Mouse (Mus musculus) liver, embryonic 16.5 days (tissue): ENCODE results near the gene Ndufv1. TPM values are rescaled to one million over a fixed set of nuclear protein-coding genes. Genes with fewer than 3 reads are reported as not detected.
"Not testable (repeated sequence)": the region's sequence is repeated elsewhere in the genome, so short reads cannot be mapped to it uniquely, and the experiment has no call there.

Source experiments
- ATAC-seq: fragments of 200-750 bp; cut with Nextera tagmentation; 2 replicates; pipeline ENCODE4 v1.8.0; 2017; ENCODE audit warnings: low read depth, mild to moderate bottlenecking, moderate number of reproducible peaks, moderate library complexity
- H3K27ac ChIP-seq: fragments of 300-500 bp; sonication (generic); 2 replicates; pipeline ENCODE4 v1.5.1; 2014; ENCODE audit warnings: mild to moderate bottlenecking, low read length
- H3K27me3 ChIP-seq: fragments of 300-500 bp; sonication (generic); 2 replicates; pipeline ENCODE4 v1.6.1; 2014; ENCODE audit warnings: low read depth, low read length, mixed read lengths; ENCODE audit not compliant: control insufficient read depth, insufficient read depth
- H3K36me3 ChIP-seq: fragments of 300-500 bp; sonication (generic); 2 replicates; pipeline ENCODE4 v1.6.1; 2014; ENCODE audit warnings: mild to moderate bottlenecking; ENCODE audit not compliant: control insufficient read depth, insufficient read depth
- H3K4me1 ChIP-seq: fragments of 300-500 bp; sonication (generic); 2 replicates; pipeline ENCODE4 v1.6.1; 2014; ENCODE audit warnings: low read depth, low read length, mixed read lengths; ENCODE audit not compliant: control insufficient read depth
- H3K4me2 ChIP-seq: fragments of 300-500 bp; sonication (generic); 2 replicates; pipeline ENCODE4 v1.6.1; 2014; ENCODE audit warnings: low read depth, low read length, mixed read lengths
- H3K4me3 ChIP-seq: fragments of 300-500 bp; sonication (generic); 2 replicates; pipeline ENCODE4 v1.5.1; 2014; ENCODE audit warnings: low read depth, mild to moderate bottlenecking, low read length
- H3K9ac ChIP-seq: fragments of 300-500 bp; sonication (generic); 2 replicates; pipeline ENCODE4 v1.6.1; 2014; ENCODE audit warnings: low read depth, low read length
- H3K9me3 ChIP-seq: fragments of 300-500 bp; sonication (generic); replicated peaks from 2 replicates; pipeline ENCODE4 v1.6.1; 2016; ENCODE audit warnings: low read length; ENCODE audit not compliant: control insufficient read depth
- WGBS: fragments of 180-500 bp; shearing (Covaris S2); extraction: QIAGEN DNeasy Blood & Tissue Kit; methylation state at CpG from one replicate; pipeline ENCODE4 v1.1.7; 2014; ENCODE audit not compliant: insufficient replicate concordance; 5-methylcytosine and 5-hydroxymethylcytosine counted together
- polyA plus RNA-seq: library from polyadenylated mRNA; unstranded; fragments of >200 nt; fragmentation: Nextera tagmentation; extraction: Ambion mirVana; gene quantifications from 2 replicates; pipeline ENCODE4 v1.2.1, GENCODE M21; 2015

The Ndufv1 gene
- polyA plus RNA-seq, 1 experiment from 2014 or later: 145 TPM

DNA sequence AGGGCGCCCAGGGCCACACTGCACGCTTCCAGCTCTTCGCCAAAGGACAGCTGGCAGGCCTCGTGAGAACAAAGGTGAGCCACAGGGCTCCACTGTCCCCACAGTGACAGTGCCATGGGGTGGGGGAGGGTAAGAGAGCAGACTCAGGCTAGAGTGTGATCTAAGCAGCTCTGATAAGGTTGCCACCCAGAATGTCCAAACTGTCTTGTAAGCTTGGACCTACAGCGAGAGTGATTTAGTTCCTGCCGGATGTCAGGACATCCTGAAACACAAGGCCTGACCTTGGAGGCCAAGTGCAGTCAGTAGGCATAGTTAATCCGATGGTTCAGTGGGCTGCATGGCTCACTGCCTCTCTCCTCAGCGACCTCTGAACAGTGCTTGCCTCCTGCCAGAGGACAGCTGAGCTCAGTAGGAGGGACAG lies 27.3 kb downstream of the Ndufv1 start:
- no peak overlapping the region for H3K4me3 ChIP-seq
- peak overlapping the region; percentile 51; the same call in 1 of the 2 replicates for H3K27ac ChIP-seq
- ATAC-seq: peak; percentile 39
- H3K27me3 ChIP-seq: no peaks in the 10 kb centered on the region
- no peak overlapping the region; the same call in 1 of the 2 replicates for H3K9ac ChIP-seq
- no peak overlapping the region for H3K4me2 ChIP-seq
- no peaks in the 10 kb centered on the region for H3K9me3 ChIP-seq
- 15% methylated on average over 8 of the region's 8 CpGs for WGBS
- H3K4me1 ChIP-seq: peaks cover 25% of the 10 kb centered on the region
- no peaks in the 10 kb centered on the region for H3K36me3 ChIP-seq

DNA sequence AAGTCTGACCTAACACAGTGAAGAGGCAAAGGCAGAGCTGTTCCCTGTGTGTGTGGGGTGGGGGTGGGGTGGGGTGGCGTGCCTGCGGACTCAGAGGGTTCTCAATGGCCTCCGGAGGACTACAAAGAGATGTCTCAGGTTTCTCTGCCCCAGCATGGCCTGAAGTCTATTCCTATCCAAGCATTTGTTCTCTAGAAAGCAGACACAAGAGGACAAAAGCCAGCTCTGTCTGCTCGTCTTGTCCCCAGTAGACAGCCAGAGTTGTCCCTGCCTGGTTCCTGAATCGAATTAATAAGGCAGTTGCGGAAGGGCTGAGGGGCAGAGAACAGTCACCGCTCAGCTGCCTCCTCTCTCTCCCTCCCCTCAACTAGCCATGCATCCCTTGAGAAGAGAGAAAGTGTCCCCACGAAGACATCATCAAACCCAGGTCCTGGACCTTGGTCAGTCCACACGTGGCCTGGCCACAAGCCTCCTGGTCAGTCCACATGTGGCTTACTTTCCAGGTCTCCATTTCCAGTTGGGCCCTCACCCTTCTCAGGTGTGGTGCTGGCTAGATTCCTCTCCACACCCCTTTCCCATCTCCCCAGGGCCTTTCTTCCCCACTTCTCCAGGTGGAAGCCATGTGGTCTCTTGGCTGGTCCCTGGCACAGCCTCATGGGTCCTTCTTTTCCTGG lies 28.9 kb downstream of the Ndufv1 start:
- ATAC-seq: no peak
- Histone ChIP-seq H3K4me3 (no peak overlapping the region), H3K27ac (no peak overlapping the region), H3K4me1 (peaks cover 25% of the 10 kb centered on the region), H3K4me2 (no peak overlapping the region), H3K9me3 (no peaks in the 10 kb centered on the region), H3K36me3 (no peaks in the 10 kb centered on the region), H3K27me3 (no peaks in the 10 kb centered on the region), H3K9ac (no peak overlapping the region)
- 61% methylated on average over 9 of the region's 9 CpGs for WGBS

GRCm38 (mm10) chr19:3980917-3981316 lies 31.7 kb downstream of the Ndufv1 start:
- no peaks in the 10 kb centered on the region for H3K9me3 ChIP-seq
- H3K4me2 ChIP-seq: no peak overlapping the region
- H3K36me3 ChIP-seq: no peaks in the 10 kb centered on the region
- H3K27me3 ChIP-seq: no peaks in the 10 kb centered on the region
- H3K9ac ChIP-seq: no peak overlapping the region
- WGBS: 68% methylated on average over 9 of the region's 9 CpGs
- H3K27ac ChIP-seq: no peak overlapping the region
- H3K4me3 ChIP-seq: no peak overlapping the region
- no peak for ATAC-seq
- peaks cover 11% of the 10 kb centered on the region for H3K4me1 ChIP-seq

DNA sequence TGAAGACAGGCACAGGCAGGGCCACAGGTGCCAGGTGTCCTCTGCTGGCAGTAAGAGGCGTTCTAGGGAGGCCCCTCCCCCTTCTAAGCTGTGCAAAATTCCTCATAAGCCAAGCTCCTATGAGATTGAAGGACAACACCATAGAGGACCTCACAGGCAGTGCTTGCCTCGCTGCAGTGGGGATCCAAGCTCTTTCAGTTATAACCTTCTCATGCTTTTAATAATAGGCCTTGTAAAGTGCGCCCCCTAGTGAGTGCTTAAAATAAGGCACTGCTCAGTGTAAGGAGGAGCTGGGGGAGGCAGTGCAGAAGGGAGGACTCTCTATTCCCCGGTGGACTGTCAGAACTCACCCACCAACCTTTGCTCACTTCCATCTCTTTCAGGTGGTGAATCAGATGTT lies 32.3 kb downstream of the Ndufv1 start:
- Histone ChIP-seq H3K4me1 (peaks cover 5% of the 10 kb centered on the region), H3K4me2 (no peak overlapping the region), H3K27ac (no peak overlapping the region), H3K9ac (no peak overlapping the region), H3K27me3 (no peaks in the 10 kb centered on the region), H3K9me3 (no peaks in the 10 kb centered on the region), H3K4me3 (no peak overlapping the region), H3K36me3 (no peaks in the 10 kb centered on the region)
- WGBS: 14% methylated on average over 4 of the region's 4 CpGs
- ATAC-seq: peak; percentile 40; the same call in 1 of the 2 replicates

- no peak for ATAC-seq
- H3K4me3 ChIP-seq: no peak overlapping the region
- 56% methylated on average over 2 of the region's 2 CpGs for WGBS
Measured at GRCm38 (mm10) chr19:3975866-3976265, 36.7 kb downstream of the Ndufv1 start.

DNA sequence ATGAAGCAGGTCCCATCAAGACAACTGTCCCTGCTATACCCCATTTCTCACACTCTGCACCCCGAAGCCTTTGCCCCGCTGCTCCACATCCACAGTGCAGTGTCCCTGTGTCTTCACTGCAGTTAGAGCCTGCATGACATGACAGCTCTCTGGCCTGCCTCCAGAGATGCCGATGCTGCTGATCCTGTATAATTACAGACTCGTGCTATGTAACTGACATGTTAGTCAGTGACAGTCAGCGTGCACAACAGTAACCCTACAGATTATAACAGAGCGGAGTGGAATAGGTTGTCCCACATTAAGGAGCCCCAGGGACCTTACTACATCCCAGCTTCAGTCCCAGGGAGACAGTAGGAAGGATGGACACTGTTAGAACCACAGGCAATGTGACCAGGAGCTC lies 38.0 kb downstream of the Ndufv1 start:
- not testable (repeated sequence) for H3K4me3 ChIP-seq, H3K27ac ChIP-seq, H3K9me3 ChIP-seq, ATAC-seq, H3K4me1 ChIP-seq, H3K9ac ChIP-seq, H3K27me3 ChIP-seq, H3K4me2 ChIP-seq, H3K36me3 ChIP-seq
- WGBS: 72% methylated on average over 6 of the region's 6 CpGs

More at GRCm38 (mm10) chr19:3975866-3976265, 36.7 kb downstream of the Ndufv1 start:
- Histone ChIP-seq H3K9me3 (no peaks in the 10 kb centered on the region), H3K27me3 (no peaks in the 10 kb centered on the region), H3K9ac (no peak overlapping the region), H3K4me2 (no peak overlapping the region), H3K4me1 (peaks cover 10% of the 10 kb centered on the region; the same call in 1 of the 2 replicates), H3K36me3 (no peaks in the 10 kb centered on the region), H3K27ac (no peak overlapping the region)

DNA sequence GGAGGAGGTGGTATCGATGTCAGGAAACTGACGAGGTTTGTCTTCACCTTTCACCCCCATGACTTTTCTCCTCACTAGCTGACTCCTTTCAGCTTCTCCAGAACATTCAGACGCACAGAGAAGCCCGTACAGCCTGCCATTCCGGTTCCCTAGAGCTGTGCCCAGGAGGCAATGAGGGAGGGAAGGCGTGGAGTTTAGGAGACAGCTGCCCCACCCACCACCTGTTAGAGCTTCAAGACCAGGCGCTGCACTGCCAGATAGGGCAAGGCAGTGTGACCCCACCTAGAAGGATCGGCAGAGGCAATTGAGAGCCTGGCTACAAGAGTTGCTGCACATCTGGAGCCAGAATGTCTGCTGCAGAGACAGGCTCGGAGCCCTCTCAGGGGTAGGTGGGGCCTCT lies 40.4 kb downstream of the Ndufv1 start, which contains the start of gene Aldh3b2:
Gene Aldh3b2 (plus strand): TSS at position 100 of the 400 bp plus-strand sequence.
- Histone ChIP-seq H3K36me3 (no peaks in the 10 kb centered on the region), H3K4me3 (no peak within 1 kb of the TSS), H3K27me3 (no peaks in the 10 kb centered on the region), H3K9me3 (no peaks in the 10 kb centered on the region), H3K4me1 (peaks cover 10% of the 10 kb centered on the region; the same call in 1 of the 2 replicates), H3K4me2 (no peak within 1 kb of the TSS), H3K27ac (no peak within 1 kb of the TSS), H3K9ac (no peak within 1 kb of the TSS)
- 35% methylated on average over 9 of the region's 9 CpGs for WGBS
- peak; percentile 68 for ATAC-seq

DNA sequence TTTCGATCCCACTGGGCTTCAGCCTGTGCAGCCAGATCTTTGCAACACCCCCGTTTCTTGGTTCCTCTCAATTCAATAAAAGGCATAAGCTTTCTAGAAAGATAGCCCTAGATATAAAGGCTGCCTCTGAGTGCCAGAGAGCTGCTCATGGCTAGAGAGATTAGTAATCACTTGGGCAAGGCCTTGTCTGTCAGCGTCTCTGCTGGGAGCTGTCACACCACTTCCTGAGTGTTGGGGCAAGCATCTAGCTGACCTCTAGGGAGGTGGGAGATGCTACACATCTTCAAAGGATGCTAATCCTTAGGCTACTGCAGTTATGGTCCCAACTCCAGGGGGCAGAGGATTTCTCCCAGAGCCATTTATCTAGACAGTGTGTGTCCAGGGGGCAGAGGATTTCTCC lies 45.3 kb downstream of the Ndufv1 start:
- no peak overlapping the region for H3K4me3 ChIP-seq
- H3K4me2 ChIP-seq: no peak overlapping the region
- H3K9ac ChIP-seq: no peak overlapping the region
- no peak overlapping the region for H3K27ac ChIP-seq
- H3K9me3 ChIP-seq: no peaks in the 10 kb centered on the region
- WGBS: 31% methylated on average over 3 of the region's 3 CpGs
- peaks cover 4% of the 10 kb centered on the region; the same call in 1 of the 2 replicates for H3K4me1 ChIP-seq
- ATAC-seq: no peak
- no peaks in the 10 kb centered on the region for H3K36me3 ChIP-seq
- H3K27me3 ChIP-seq: no peaks in the 10 kb centered on the region

DNA sequence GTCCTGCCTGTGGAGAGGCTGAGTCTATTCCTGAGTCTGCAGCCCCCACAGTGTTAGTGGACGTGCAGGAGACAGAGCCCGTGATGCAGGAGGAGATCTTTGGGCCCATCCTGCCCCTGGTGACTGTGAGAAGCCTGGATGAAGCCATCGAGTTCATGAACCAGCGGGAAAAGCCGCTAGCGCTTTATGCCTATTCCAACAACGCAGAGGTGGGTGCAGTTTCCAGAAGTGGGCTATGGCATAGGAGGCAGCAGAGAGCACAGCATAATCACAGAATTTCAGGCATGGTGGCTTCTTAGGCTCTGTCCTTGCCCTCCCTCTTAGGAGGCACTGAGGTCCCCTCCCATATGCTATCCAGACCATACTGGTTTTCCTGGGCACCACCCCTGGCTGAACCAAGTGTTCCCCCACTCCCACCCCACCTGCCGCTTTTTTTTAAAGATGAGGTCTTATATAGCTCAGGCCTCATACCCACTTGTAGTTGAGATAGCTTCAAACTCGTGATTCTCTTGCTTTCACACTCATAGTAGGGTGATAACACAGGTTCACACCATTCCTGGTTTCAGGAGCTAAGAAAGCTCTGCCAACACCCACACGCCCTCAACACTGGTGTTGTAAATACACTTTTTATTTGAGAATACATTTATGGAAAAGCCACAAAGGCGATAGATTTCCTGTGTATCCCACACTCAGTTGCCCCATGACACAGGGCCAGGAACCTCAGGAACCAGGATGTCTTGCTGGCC lies 46.1 kb downstream of the Ndufv1 start:
- Histone ChIP-seq H3K9me3 (no peaks in the 10 kb centered on the region), H3K4me1 (no peaks in the 10 kb centered on the region; the same call in 1 of the 2 replicates), H3K27me3 (no peaks in the 10 kb centered on the region), H3K27ac (no peak overlapping the region), H3K9ac (no peak overlapping the region), H3K4me2 (no peak overlapping the region), H3K4me3 (no peak overlapping the region), H3K36me3 (no peaks in the 10 kb centered on the region)
- no peak for ATAC-seq
- 58% methylated on average over 11 of the region's 11 CpGs for WGBS
